Mouse (Mus musculus) colon, adult 2 months (tissue): ENCODE data around the gene Fgf3. TPM values are rescaled to one million over a fixed set of nuclear protein-coding genes. Genes with fewer than 3 reads are reported as not detected.

Experiments used
- polyA plus RNA-seq: library from polyadenylated mRNA; depleted of rRNA; stranded (reverse); fragments of >200 nt; gene quantifications from 2 replicates; pipeline ENCODE4 v1.2.3, GENCODE M21; 2012; rRNA removed

Gene Fgf3
- 0.35 TPM in 1 of 2 replicates, not detected in the other for polyA plus RNA-seq

DNA sequence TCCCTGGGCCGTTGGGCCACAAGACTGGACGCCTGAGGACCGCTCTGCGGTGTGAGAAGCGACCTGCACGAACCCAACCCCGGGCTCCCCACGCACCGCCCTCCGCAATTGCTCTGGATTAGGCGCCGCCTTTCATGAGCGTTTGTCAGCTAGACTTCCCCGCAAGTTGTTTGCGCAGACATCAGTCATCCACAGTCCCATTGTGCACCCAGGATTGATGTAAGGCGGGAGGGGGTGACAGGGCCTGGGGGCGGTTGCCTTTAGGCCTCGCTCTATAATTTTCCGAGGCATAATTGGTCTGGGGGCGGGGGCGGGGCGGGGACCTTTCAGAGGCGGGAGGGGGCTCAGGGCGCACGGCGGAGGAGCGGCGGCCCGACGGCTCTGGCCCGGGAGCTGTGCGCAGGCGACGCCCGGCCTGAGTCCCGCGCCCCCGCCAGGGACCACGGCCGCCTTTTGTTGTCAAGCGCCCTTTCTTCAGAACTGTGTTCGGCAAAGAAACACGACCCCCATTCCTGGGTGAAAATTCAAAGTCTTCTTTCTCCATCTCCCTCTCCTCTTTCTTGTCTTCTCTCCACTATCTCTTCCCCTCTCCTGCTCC is at the start of gene Fgf3:
Gene Fgf3, plus strand, starts transcription at position 193 of the 598 bp plus-strand sequence.

DNA sequence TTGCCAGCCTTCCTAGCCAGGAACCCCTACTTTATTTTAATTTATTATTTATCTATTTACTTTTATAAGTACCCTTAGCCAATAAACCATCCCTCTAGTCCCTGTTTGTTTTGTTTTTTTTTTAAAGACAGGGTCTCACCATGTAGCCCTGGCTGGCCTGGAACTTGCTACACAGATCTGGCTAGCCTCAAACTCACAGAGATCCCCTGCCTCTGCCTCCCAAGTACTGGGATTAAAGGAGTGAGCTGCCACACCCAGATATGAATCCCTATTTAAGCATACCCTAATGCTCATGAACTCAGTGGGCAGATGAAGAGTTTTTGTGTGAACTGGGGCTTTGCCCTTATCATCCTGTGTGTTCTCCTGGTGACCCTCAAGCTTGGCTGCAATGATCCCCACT is 9.2 kb downstream of the Fgf3 start, which contains the start of gene Fgf4:
Gene Fgf4, plus strand, starts transcription at position 301 of the 400 bp plus-strand sequence.

Other genes starting within 250 kb of the Fgf3 start
- 165 and 191 TPM in 2 replicates for gene Ano1, start 86.1 kb upstream of the Fgf3 start, polyA plus RNA-seq
- gene Fgf4, start 9.3 kb downstream of the Fgf3 start, polyA plus RNA-seq, result 0.03 and 0.07 TPM in 2 replicates
- 0.15 TPM in 1 of 2 replicates, not detected in the other for gene Fgf15, start 58.4 kb downstream of the Fgf3 start, polyA plus RNA-seq
- gene LTO1, start 77.0 kb downstream of the Fgf3 start, polyA plus RNA-seq, result 12.7 and 15.0 TPM in 2 replicates
- gene Ccnd1, start 101.8 kb downstream of the Fgf3 start, polyA plus RNA-seq, result 63.7 and 69.3 TPM in 2 replicates